ENCODE assay signal across 8 mouse cellular contexts in the genomic region with DNA sequence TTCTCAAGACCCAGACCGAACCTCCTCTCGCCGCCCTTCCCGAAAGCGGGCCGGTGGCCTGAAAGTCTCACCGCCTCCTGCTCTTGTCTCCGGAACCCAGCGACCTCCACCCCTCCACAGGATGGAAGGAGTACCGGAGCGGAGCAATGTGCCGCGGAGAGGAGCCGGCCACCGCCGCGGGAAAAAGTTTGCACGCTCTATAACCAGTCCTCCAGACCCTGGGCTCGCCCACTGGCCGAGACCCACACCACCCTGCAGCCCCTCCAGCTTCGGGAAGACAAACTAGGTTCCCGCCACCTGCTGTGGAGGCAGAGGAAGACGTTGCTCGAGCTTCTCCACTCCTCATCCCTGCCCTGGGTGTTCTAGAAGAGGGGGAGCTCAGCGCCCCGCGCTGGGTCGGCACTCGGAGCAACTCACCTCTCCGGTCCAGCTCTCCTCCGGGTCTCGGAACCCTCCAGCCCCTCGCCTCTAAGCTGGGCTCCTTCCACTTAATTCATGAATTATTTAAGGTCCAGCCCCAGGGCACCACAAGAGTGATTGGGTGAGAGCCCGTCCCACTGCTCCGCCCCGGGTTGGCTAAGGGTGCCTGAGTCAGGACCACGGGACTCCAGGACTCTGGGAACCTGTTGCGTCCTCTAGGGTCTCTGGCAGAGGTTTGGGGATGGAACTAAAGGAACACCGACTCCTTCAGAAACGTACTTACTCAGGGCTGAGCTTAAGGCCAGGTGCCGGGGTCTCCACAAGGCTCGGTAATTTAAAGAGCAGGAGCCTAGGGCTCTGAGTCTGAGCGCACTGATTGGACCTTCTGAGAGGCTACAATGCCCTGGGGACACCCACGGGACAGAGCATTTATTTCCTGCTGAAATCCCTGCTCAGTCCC. TPM values are rescaled to one million over a fixed set of nuclear protein-coding genes. Genes with fewer than 3 reads are reported as not detected.
A peak's percentile ranks its signal among the peaks of the same experiment; 100 is the strongest.
DNase-seq lines count a peak whose midpoint lies in the region; ATAC-seq and TF ChIP-seq lines count a peak whose summit lies in the region.

A gene (minus strand): TSS at position 802 of the 880 bp plus-strand sequence.

- H3K9me3 ChIP-seq in stomach, embryonic 15.5 days, result no peaks in the 10 kb centered on the region

- H3K4me2 ChIP-seq in stomach, embryonic 15.5 days, result peak within 1 kb of the TSS; percentile 83

- H3K27me3 ChIP-seq in stomach, embryonic 15.5 days (replicated peaks), result no peaks in the 10 kb centered on the region

- peak within 1 kb of the TSS; percentile 82 for H3K27ac ChIP-seq in gastrocnemius, adult 2 months
- H3K27ac ChIP-seq in stomach, embryonic 15.5 days, result peak within 1 kb of the TSS; percentile 84

- DNase-seq in gastrocnemius, adult 2 months, result peak; percentile 29
- no peak for DNase-seq in gastrocnemius, postnatal 25 days
- DNase-seq in adrenal gland, postnatal 36 days, result peak; percentile 5 to 22
- peak; percentile 13 for DNase-seq in heart, postnatal 4 days
- no peak for DNase-seq in layer of hippocampus, adult 8-10 months (ENCODE audit: low spot score in 2 of 2)
- peak; percentile 33 for DNase-seq in lung, postnatal 36 days

- H3K4me1 ChIP-seq in stomach, embryonic 15.5 days, result peaks cover 6% of the 10 kb centered on the region

- H3K36me3 ChIP-seq in stomach, embryonic 15.5 days, result no peaks in the 10 kb centered on the region

- intact Hi-C loops in gastrocnemius, adult 2 months (cut with DNase I), result no loop called here

- ATAC-seq in erythroblast, adult 5-6 weeks (replicated peaks; ENCODE audit: low FRiP score, poor library complexity, severe bottlenecking), result no peak
- peak; percentile 69 for ATAC-seq in stomach, embryonic 15.5 days (ENCODE audit: insufficient read depth, low FRiP score, low read depth)

- peak within 1 kb of the TSS; percentile 45 for H3K9ac ChIP-seq in stomach, embryonic 15.5 days

- peak within 1 kb of the TSS; percentile 77 for H3K4me3 ChIP-seq in gastrocnemius, adult 2 months
- H3K4me3 ChIP-seq in stomach, embryonic 15.5 days (replicated peaks), result peak within 1 kb of the TSS; percentile 64

- WGBS in stomach, embryonic 15.5 days, result 1% methylated on average over 43 of the region's 44 CpGs

- no peak for TF ChIP-seq CTCF in gastrocnemius, adult 2 months (IDR thresholded peaks at IDR 0.05)

RNA-seq across cellular contexts. Expression of the gene that starts here (rescaled TPM):
- total RNA-seq in gastrocnemius, adult 2 months (2021), result 10 to 100 TPM in 1 of 2 experiments, 1 to 10 TPM in 1; 9.6 to 10.4 TPM
- 1 to 10 TPM; 4.5 to 8.5 TPM for total RNA-seq in gastrocnemius, postnatal 25 days (2021)
- 1 to 10 TPM; 1.7 to 3.8 TPM for total RNA-seq in adrenal gland, postnatal 36 days (2021)
- total RNA-seq in erythroblast, adult 5-6 weeks (2015; ENCODE audit: low replicate concordance), result 13.8 and 31.6 TPM in 2 replicates
- 14.1 and 16.7 TPM in 2 replicates for total RNA-seq in erythroblast, adult 5-6 weeks (2017; ENCODE audit: low replicate concordance)
- 1 to 10 TPM; 3.8 to 4.3 TPM for total RNA-seq in heart, postnatal 4 days (2021)
- total RNA-seq in layer of hippocampus, adult 8-10 months (2022), result 10 to 100 TPM; 12.8 to 18.8 (median 15.4) TPM
- 52.4 and 61.3 TPM in 2 replicates for polyA plus RNA-seq in stomach, embryonic 15.5 days (2015; fragmentation: Nextera tagmentation; extraction: Ambion mirVana)

Comparison
In these comparisons a context has a peak if more than half of its experiments do, and no peak if none do; other contexts are left out.
1. DNase-seq: peak in gastrocnemius, adult 2 months (single experiment), adrenal gland, postnatal 36 days (2 of 2), heart, postnatal 4 days (single experiment) and lung, postnatal 36 days (single experiment); none in gastrocnemius, postnatal 25 days (single experiment) and layer of hippocampus, adult 8-10 months (0 of 2).